Mouse (Mus musculus) bone marrow, adult 2 months (tissue): Measurements from ENCODE around the gene Fth1. TPM values are rescaled to one million over a fixed set of nuclear protein-coding genes. Genes with fewer than 3 reads are reported as not detected.

Source experiments
- H3K27ac ChIP-seq: fragments of 200-500 bp; 2 replicates; pipeline ENCODE4 v1.5.1; 2012; ENCODE audit warnings: low read depth, mild to moderate bottlenecking, control low read depth, inconsistent platforms, low read length; ENCODE audit not compliant: control insufficient read depth, poor library complexity, insufficient read depth
- H3K4me1 ChIP-seq: fragments of 200-500 bp; 2 replicates; pipeline ENCODE4 v1.6.1; 2011; ENCODE audit warnings: low read length; ENCODE audit not compliant: control insufficient read depth, insufficient read depth
- H3K4me3 ChIP-seq: fragments of 200-500 bp; replicated peaks from 2 replicates; pipeline ENCODE3; 2011; ENCODE audit warnings: mild to moderate bottlenecking, low read depth, low read length, control low read depth; ENCODE audit not compliant: control insufficient read depth
- CTCF ChIP-seq: fragments of 200-500 bp; IDR thresholded peaks from 2 replicates; pipeline ENCODE4 v1.5.1; 2011; ENCODE audit warnings: low read length, control low read depth; ENCODE audit not compliant: control insufficient read depth, insufficient read depth
- POLR2A ChIP-seq: fragments of 200-500 bp; IDR thresholded peaks from 2 replicates; pipeline ENCODE4 v1.6.1; 2011; ENCODE audit warnings: low read depth, mild to moderate bottlenecking, control low read depth, low read length, borderline replicate concordance; ENCODE audit not compliant: control insufficient read depth
- WGBS: fragments of 180-500 bp; shearing (Covaris S2); methylation state at CpG from one replicate; pipeline ENCODE4 v1.1.7; 2018; 5-methylcytosine and 5-hydroxymethylcytosine counted together
- polyA plus RNA-seq: library from polyadenylated mRNA; stranded (reverse); fragments of >200 nt; gene quantifications from 2 replicates; pipeline ENCODE4 v1.2.4, GENCODE M21; 2011; ENCODE audit warnings: low replicate concordance; ENCODE audit not compliant: missing spikeins, insufficient read depth, insufficient read length

Gene Fth1
- polyA plus RNA-seq, 1 experiment, result 1,509 TPM

DNA sequence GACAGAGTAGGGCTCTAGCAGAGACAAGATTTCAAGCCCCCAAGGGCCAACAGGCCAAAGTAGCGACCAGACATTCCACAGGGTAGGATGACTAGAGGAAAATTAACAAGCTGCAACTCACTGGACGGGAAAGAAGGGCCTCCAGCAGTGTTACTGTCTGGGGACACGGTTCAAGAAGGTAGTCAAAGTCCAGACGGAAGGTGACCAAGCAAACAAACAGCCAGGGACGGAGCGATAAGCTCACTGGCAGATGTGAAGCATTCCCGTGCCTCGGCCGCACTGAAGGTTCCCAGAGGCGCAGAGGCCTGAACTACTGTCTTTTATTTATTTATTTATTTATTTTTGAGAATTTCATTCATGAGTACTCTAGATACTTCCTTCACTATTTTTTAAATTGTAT, 3.3 kb upstream of the Fth1 start:
- 91% methylated on average over 10 of the region's 10 CpGs for WGBS
- H3K4me1 ChIP-seq, result peaks cover 15% of the 10 kb centered on the region
- H3K27ac ChIP-seq, result no peak overlapping the region
- TF ChIP-seq POLR2A (no peak), CTCF (no peak)
- H3K4me3 ChIP-seq, result no peak overlapping the region

DNA sequence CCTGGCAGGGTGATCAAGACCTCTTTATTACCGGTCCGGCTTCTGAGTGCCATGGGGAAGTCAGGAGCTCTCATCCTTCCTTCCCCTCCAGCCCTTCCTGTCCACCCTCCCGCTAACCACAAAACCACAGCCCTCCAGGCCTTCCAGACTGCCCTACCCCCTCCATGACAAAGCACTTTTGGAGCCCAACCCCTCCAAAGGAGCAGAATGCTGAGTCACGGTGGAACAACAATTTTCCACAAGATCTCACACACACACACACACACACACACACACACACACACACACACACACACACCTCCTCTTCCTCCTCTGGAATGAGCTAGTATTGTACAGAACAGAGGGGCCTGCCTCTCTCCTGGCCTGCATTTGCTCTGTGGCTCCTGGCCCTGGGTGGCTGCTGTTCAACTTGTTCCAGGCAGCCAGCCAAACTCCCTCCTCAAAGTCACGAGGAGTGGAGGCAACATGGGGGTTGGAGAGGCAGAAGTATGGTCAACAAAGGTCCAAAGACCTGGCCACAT, 1.9 kb upstream of the Fth1 start:
- H3K4me3 ChIP-seq, result no peak overlapping the region
- H3K27ac ChIP-seq, result peak overlapping the region; percentile 56
- H3K4me1 ChIP-seq, result peaks cover 15% of the 10 kb centered on the region
- no peak for TF ChIP-seq POLR2A
- TF ChIP-seq CTCF, result no peak
- 3% methylated on average over 5 of the region's 5 CpGs for WGBS

DNA sequence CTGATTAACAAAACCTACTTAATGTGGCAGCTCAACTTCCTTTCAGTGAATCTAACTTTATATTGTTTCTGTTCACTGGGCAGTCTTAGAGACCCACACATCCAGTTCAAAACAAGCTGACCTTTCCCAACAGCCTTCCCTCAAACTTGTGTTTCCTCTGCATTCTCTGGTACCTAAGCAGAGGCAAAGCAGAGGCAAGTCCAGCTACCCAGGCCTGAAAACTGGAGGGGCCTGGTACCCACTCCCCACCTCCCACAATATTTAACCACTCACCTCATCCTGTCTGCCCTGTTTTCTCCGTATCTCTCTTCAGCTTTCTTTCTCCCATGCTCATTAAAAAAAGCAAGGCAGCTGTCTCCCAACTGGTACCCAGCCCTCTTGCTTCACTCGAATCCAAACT, 1.2 kb upstream of the Fth1 start:
- TF ChIP-seq CTCF (no peak), POLR2A (no peak)
- H3K27ac ChIP-seq, result peak overlapping the region; percentile 40; the same call in 1 of the 2 replicates
- H3K4me3 ChIP-seq, result no peak overlapping the region
- 71% methylated on average over 2 of the region's 2 CpGs for WGBS
- H3K4me1 ChIP-seq, result peaks cover 14% of the 10 kb centered on the region

DNA sequence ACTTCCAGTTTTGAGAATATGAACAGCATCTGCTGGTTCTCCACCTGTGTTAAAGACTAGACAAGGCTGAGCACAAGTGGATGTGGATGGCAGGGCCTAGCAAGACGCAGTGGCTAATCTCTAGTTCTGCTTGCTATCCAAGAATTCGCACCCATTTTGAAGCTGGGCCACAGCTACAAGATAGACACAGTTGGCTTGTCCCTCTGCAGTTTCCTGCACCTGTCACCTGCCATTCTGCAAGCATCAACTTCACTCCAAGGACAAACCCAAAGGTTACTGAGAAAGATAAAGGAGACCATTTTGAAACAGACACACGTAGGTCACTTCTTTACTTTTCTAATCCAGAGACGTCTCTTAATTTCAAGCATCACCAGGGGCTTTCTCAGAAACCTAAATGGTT, 1.2 kb downstream of the Fth1 start:
- Histone ChIP-seq H3K4me3 (peak overlapping the region; percentile 12), H3K4me1 (peaks cover 14% of the 10 kb centered on the region), H3K27ac (peak overlapping the region; percentile 97; the same call in 1 of the 2 replicates)
- WGBS, result 75% methylated on average over 4 of the region's 4 CpGs
- TF ChIP-seq CTCF (no peak), POLR2A (no peak)

DNA sequence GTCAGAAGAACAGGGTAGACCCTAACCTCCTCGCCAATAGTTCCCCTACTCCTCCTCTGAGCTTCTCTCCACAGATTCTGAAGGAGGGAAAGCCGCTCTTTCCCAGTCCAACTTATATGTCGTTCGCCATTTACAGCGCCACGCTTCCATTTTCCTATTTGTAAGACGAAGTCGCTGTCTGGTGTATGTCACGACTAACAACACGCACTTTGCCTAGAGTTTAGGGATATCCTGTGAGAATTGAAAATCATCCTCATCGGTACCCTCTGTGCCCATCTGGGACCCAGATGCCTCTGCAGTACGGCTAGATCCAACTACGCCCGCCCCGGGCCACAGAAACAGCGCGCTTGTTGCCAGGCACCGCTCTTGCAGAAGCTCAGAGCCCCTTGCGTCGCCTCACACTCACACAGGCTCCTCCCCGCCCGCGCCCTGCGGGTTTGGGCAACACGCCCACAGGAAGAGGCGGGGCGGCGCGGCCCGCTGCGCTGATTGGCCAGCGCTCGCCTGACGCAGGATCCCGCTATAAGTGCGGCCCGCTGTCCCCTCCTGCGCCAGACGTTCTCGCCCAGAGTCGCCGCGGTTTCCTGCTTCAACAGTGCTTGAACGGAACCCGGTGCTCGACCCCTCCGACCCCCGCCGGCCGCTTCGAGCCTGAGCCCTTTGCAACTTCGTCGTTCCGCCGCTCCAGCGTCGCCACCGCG, 1.9 kb downstream of the Fth1 start:
- peaks cover 14% of the 10 kb centered on the region for H3K4me1 ChIP-seq
- WGBS, result under 1% methylated on average over 59 of the region's 59 CpGs

DNA sequence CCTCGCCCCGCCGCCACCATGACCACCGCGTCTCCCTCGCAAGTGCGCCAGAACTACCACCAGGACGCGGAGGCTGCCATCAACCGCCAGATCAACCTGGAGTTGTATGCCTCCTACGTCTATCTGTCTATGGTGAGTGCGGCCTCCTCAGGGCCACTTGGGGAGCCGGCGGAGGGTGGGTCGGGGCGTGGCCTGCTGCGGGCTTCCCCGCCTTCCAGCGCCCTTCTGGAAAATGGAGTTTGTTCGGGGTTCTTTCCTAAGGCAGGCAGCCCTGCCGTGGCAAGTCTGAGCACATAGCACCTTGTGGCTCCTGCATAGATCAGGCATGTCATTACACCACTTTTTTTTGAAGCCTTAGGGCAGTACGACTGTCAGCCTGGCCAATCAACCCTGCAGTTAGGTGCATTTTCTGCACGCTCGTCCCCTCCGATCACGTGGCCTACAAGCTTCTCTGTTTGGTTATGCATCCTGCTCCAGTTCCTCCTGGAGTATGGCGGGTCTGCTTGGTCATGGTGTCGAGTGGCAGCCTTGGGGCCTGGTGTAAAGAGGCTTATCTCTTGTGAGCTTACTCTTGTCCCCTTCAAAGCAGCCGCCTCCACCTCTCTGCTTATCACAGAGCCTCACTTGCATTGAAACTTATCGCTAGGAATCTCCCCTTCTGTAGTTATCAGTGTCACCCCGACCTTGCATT, 2.6 kb downstream of the Fth1 start:
- under 1% methylated on average over 31 of the region's 31 CpGs for WGBS
- no peak for TF ChIP-seq POLR2A
- no peak for TF ChIP-seq CTCF
- Histone ChIP-seq H3K4me1 (peaks cover 13% of the 10 kb centered on the region), H3K4me3 (peak overlapping the region; percentile 81), H3K27ac (peak overlapping the region; percentile 97)

More for the DNA sequence above, 1.9 kb downstream of the Fth1 start:
- H3K27ac ChIP-seq, result peak overlapping the region; percentile 97
- TF ChIP-seq POLR2A (peak; percentile 100), CTCF (peak; percentile 1; the same call in 1 of the 2 replicates)
- H3K4me3 ChIP-seq, result peak overlapping the region; percentile 81

DNA sequence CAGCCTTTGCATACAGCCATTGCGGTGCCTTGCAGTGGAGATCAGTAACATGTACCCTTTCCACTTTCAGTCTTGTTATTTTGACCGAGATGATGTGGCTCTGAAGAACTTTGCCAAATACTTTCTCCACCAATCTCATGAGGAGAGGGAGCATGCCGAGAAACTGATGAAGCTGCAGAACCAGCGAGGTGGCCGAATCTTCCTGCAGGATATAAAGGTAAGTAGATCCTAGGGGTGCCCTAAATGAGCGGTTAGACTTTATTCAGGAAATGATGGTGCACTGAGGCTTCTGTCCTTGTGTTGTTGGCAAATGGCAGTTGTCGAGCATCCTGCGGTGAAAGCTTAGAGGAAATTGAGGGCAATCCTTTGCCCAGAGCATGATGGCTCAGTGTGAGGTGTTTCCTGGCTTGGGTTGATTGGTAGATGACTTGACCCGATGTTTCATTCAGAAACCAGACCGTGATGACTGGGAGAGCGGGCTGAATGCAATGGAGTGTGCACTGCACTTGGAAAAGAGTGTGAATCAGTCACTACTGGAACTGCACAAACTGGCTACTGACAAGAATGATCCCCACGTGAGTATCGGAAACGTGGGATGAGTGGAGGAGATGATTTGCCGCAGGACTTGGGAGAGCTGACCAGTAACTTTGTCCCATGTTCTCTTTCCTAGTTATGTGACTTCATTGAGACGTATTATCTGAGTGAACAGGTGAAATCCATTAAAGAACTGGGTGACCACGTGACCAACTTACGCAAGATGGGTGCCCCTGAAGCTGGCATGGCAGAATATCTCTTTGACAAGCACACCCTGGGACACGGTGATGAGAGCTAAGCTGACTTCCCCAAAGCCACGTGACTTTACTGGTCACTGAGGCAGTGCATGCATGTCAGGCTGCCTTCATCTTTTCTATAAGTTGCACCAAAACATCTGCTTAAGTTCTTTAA, 4.0 kb downstream of the Fth1 start:
- peaks cover 7% of the 10 kb centered on the region; the same call in 1 of the 2 replicates for H3K4me1 ChIP-seq
- TF ChIP-seq CTCF (no peak), POLR2A (no peak)
- H3K27ac ChIP-seq, result peak overlapping the region; percentile 16
- peak overlapping the region; percentile 81 for H3K4me3 ChIP-seq
- 23% methylated on average over 20 of the region's 20 CpGs for WGBS
